8 mouse cellular contexts compared by ENCODE assay signal in the genomic region with DNA sequence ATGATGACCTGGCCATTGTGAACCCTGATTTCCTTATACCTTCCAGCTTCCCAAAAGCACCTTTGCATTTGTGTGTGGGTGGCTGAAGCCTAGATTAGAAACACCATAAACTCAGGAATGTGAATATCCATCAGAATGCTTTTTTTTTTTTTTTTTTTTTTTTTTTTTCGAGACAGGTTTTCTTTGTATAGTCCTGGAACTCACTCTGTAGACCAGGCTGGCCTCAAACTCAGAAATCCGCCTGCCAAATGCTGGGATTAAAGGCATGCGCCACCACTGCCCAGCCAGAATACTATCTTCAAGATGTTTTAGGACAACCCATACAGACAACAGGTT. TPM values are rescaled to one million over a fixed set of nuclear protein-coding genes. Genes with fewer than 3 reads are reported as not detected.
DNase-seq lines count a peak whose midpoint lies in the region; ATAC-seq and TF ChIP-seq lines count a peak whose summit lies in the region.

No protein-coding gene starts in this region.

- peak overlapping the region; percentile 90 to 97 for H3K27ac ChIP-seq in heart, embryonic 14.5 days (replicated peaks in 1 of 2; ENCODE audit: control insufficient read depth in 1 of 2, insufficient read depth in 1 of 2, low read depth in 2 of 2, low read length in 2 of 2)
- peak overlapping the region; percentile 97 for H3K27ac ChIP-seq in ES-Bruce4 (ENCODE audit: insufficient read depth, low read length)
- H3K27ac ChIP-seq in forebrain, postnatal 0 days (ENCODE audit: low read depth, low read length) = peak overlapping the region; percentile 89
- peak overlapping the region; percentile 82 for H3K27ac ChIP-seq in macrophage

- TF ChIP-seq EP300 in ES-Bruce4 (IDR thresholded peaks at IDR 0.05; ENCODE audit: insufficient read depth, low read depth, low read length) = no peak

- no peak for ATAC-seq in heart, embryonic 14.5 days (ENCODE audit: insufficient number of reproducible peaks, insufficient read depth, low FRiP score, low read depth)
- ATAC-seq in forebrain, postnatal 0 days = peak; percentile 4
- no peak for ATAC-seq in megakaryocyte progenitor cell, adult 5-6 weeks (replicated peaks; ENCODE audit: poor library complexity)

- 0 out of 2 replicates have a peak, but pooled peaks cover 3% of the 10 kb centered on the region for H3K36me3 ChIP-seq in heart, embryonic 14.5 days (ENCODE audit: control insufficient read depth, insufficient read depth, low read length)
- H3K36me3 ChIP-seq in ES-Bruce4 (ENCODE audit: control insufficient read depth, insufficient read depth, low read length, poor library complexity, severe bottlenecking) (peaks cover 3% of the 10 kb centered on the region; the same call in 1 of the 2 replicates), macrophage (ENCODE audit: inconsistent target) (no peaks in the 10 kb centered on the region)
- no peaks in the 10 kb centered on the region for H3K36me3 ChIP-seq in forebrain, postnatal 0 days (ENCODE audit: insufficient read depth)

- H3K4me2 ChIP-seq in heart, embryonic 14.5 days (ENCODE audit: low read length) = peak overlapping the region; percentile 69
- peak overlapping the region; percentile 61 for H3K4me2 ChIP-seq in forebrain, postnatal 0 days (ENCODE audit: low read depth)

- H3K4me1 ChIP-seq in heart, embryonic 14.5 days (ENCODE audit: control insufficient read depth in 2 of 2, insufficient read depth in 2 of 2, low read length in 2 of 2) = peaks cover 3 to 16% of the 10 kb centered on the region in 2 experiments
- H3K4me1 ChIP-seq in ES-Bruce4 (ENCODE audit: control insufficient read depth, insufficient read depth, low read length) = peaks cover 2% of the 10 kb centered on the region
- H3K4me1 ChIP-seq in forebrain, postnatal 0 days (ENCODE audit: insufficient read depth) = peaks cover 7% of the 10 kb centered on the region

- H3K4me3 ChIP-seq in heart, embryonic 14.5 days (ENCODE audit: control insufficient read depth in 1 of 2, insufficient read depth in 1 of 2, low read depth in 1 of 2, low read length in 2 of 2) = peak overlapping the region; percentile 79 to 98
- H3K4me3 ChIP-seq in ES-Bruce4 (ENCODE audit: low read depth, low read length) = peak overlapping the region; percentile 97
- peak overlapping the region; percentile 85 for H3K4me3 ChIP-seq in forebrain, postnatal 0 days (ENCODE audit: low read depth, low read length)
- peak overlapping the region; percentile 36 for H3K4me3 ChIP-seq in macrophage (ENCODE audit: inconsistent target)

- 32% methylated on average over 3 of the region's 3 CpGs for WGBS in heart, embryonic 14.5 days
- 11% methylated on average over 3 of the region's 3 CpGs for WGBS in forebrain, postnatal 0 days
- 32% methylated on average over 2 of the region's 3 CpGs for WGBS in macrophage (ENCODE audit: missing documents)

- peak overlapping the region; percentile 89 for H3K9ac ChIP-seq in heart, embryonic 14.5 days (ENCODE audit: low read length)
- H3K9ac ChIP-seq in ES-Bruce4 (ENCODE audit: low read depth, poor library complexity, severe bottlenecking) = peak overlapping the region; percentile 88
- H3K9ac ChIP-seq in forebrain, postnatal 0 days = peak overlapping the region; percentile 75

- TF ChIP-seq CTCF in ES-Bruce4 (IDR thresholded peaks at IDR 0.05; ENCODE audit: low read depth, low read length) = no peak
- TF ChIP-seq CTCF in forebrain, postnatal 0 days (IDR thresholded peaks at IDR 0.05; ENCODE audit: low read depth) = no peak

- H3K79me2 ChIP-seq in macrophage (ENCODE audit: inconsistent target) = peaks cover 38% of the 10 kb centered on the region

- no peaks in the 10 kb centered on the region for H3K9me3 ChIP-seq in heart, embryonic 14.5 days (ENCODE audit: control insufficient read depth, low read length)
- H3K9me3 ChIP-seq in ES-Bruce4 (replicated peaks; ENCODE audit: control insufficient read depth, insufficient read depth, low read length, poor library complexity, severe bottlenecking) = no peaks in the 10 kb centered on the region
- H3K9me3 ChIP-seq in forebrain, postnatal 0 days (ENCODE audit: low read length) = no peaks in the 10 kb centered on the region

- intact Hi-C loops in heart, postnatal 25 days (cut with DNase I) = loop anchor here (5.0 kb wide), 2 partner anchors 69 to 81 kb away; partner anchors contain the start of genes Purb and Tbrg4

- no peak for DNase-seq in heart, postnatal 25 days (ENCODE audit: low spot score)
- no peak for DNase-seq in forebrain, postnatal 0 days
- no peak for DNase-seq in adipocyte (ENCODE audit: low spot score)
- DNase-seq in cerebellum, postnatal 4 days (ENCODE audit: low spot score in 2 of 2) = no peak

- no peak for TF ChIP-seq POLR2A in ES-Bruce4 (IDR thresholded peaks at IDR 0.05; ENCODE audit: insufficient read depth, low read length)

- H3K27me3 ChIP-seq in heart, embryonic 14.5 days (ENCODE audit: control insufficient read depth, insufficient read depth, low read length) = no peaks in the 10 kb centered on the region
- H3K27me3 ChIP-seq in ES-Bruce4 (ENCODE audit: control insufficient read depth, insufficient read depth, low read length, poor library complexity, severe bottlenecking) = no peaks in the 10 kb centered on the region
- no peaks in the 10 kb centered on the region for H3K27me3 ChIP-seq in forebrain, postnatal 0 days (ENCODE audit: insufficient read depth, low read length)

RNA-seq across cellular contexts. Expression of gene Ccm2, which starts 0.9 kb away (rescaled TPM):
- polyA plus RNA-seq in heart, embryonic 14.5 days (2014; fragmentation: Nextera tagmentation; extraction: Ambion mirVana) = 52.9 and 56.5 TPM in 2 replicates
- 10 to 100 TPM; 23.9 to 24.3 TPM for total RNA-seq in heart, postnatal 25 days (2021)
- polyA plus RNA-seq in ES-Bruce4 (2011; ENCODE audit: insufficient read depth, insufficient read length, low read depth, missing spikeins) (36.5 and 38.7 TPM in 2 replicates), macrophage (2018) (52.8 to 75.3 TPM (median 58.4 TPM) in 3 replicates)
- 58.9 and 65.6 TPM in 2 replicates for total RNA-seq in forebrain, postnatal 0 days (2014; rRNA removed)
- polyA plus RNA-seq in forebrain, postnatal 0 days (2015; fragmentation: Nextera tagmentation; extraction: Ambion mirVana) = 84.0 and 84.7 TPM in 2 replicates
- 100 to 1,000 TPM in 3 of 26 experiments, 10 to 100 TPM in 23; 30.2 to 131 (median 60.0) TPM for total RNA-seq in macrophage (2018; cell fraction: chromatin; rRNA removed)
- 10 to 100 TPM; 31.5 to 73.5 (median 61.7) TPM for total RNA-seq in macrophage (2018; cell fraction: cytosol; rRNA removed)
- total RNA-seq in macrophage (2018; cell fraction: nucleus; rRNA removed) = 100 to 1,000 TPM in 1 of 26 experiments, 10 to 100 TPM in 25; 28.0 to 103 (median 45.3) TPM
- 18.3 and 22.7 TPM in 2 replicates for total RNA-seq in megakaryocyte progenitor cell, adult 5-6 weeks (2015)
- 43.6 TPM in 2 replicates for total RNA-seq in megakaryocyte progenitor cell, adult 5-6 weeks (2017)

RNA-seq across cellular contexts. Expression of gene Myo1g, which starts 25.1 kb away (rescaled TPM):
- polyA plus RNA-seq in heart, embryonic 14.5 days (2014; fragmentation: Nextera tagmentation; extraction: Ambion mirVana) = 0.59 and 0.77 TPM in 2 replicates
- 1 to 10 TPM; 1.5 to 2.4 TPM for total RNA-seq in heart, postnatal 25 days (2021)
- polyA plus RNA-seq in ES-Bruce4 (2011; ENCODE audit: insufficient read depth, insufficient read length, low read depth, missing spikeins) (0.36 and 1.1 TPM in 2 replicates), macrophage (2018) (54.3 to 64.8 TPM (median 54.5 TPM) in 3 replicates)
- 0.23 and 0.90 TPM in 2 replicates for total RNA-seq in forebrain, postnatal 0 days (2014; rRNA removed)
- polyA plus RNA-seq in forebrain, postnatal 0 days (2015; fragmentation: Nextera tagmentation; extraction: Ambion mirVana) = 0.24 and 0.75 TPM in 2 replicates
- 1,000 to 10,000 TPM in 3 of 26 experiments, 100 to 1,000 TPM in 23; 308 to 2,013 (median 470) TPM for total RNA-seq in macrophage (2018; cell fraction: chromatin; rRNA removed)
- total RNA-seq in macrophage (2018; cell fraction: cytosol; rRNA removed) = 100 to 1,000 TPM in 12 of 26 experiments, 10 to 100 TPM in 14; 57.8 to 153 (median 97.1) TPM
- 1,000 to 10,000 TPM in 2 of 26 experiments, 100 to 1,000 TPM in 24; 212 to 1,497 (median 266) TPM for total RNA-seq in macrophage (2018; cell fraction: nucleus; rRNA removed)
- total RNA-seq in megakaryocyte progenitor cell, adult 5-6 weeks (2015) = 39.1 and 43.8 TPM in 2 replicates
- total RNA-seq in megakaryocyte progenitor cell, adult 5-6 weeks (2017) = 47.1 and 49.6 TPM in 2 replicates

Comparison
In these comparisons a context has a peak if more than half of its experiments do, and no peak if none do; other contexts are left out.
1. H3K4me3 ChIP-seq: peak in every context shown above with its lines; median percentile 97 in ES-Bruce4; 88 in heart, embryonic 14.5 days; 85 in forebrain, postnatal 0 days; 36 in macrophage.
2. RNA of gene Myo1g, which starts 25.1 kb away (polyA plus RNA-seq): 54.3 to 64.8 TPM in macrophage; 0.24 to 0.75 TPM in forebrain, postnatal 0 days, 0.59 to 0.77 TPM in heart, embryonic 14.5 days and 0.36 to 1.1 TPM in ES-Bruce4; every median in the first group is over 10 times any median in the second.
3. Peak in every context shown above with its lines, with median percentiles within 50 percentile points of each other: H3K27ac ChIP-seq and H3K9ac ChIP-seq.